Mouse (Mus musculus) CD4-positive, CD25-positive, alpha-beta regulatory T cell (primary cell): ENCODE measurements around the gene 9430015G10Rik. TPM values are rescaled to one million over a fixed set of nuclear protein-coding genes. Genes with fewer than 3 reads are reported as not detected.

ENCODE experiments used
- polyA plus RNA-seq: library from polyadenylated mRNA; unstranded; fragments of 100-300 nt; shearing (Covaris generic); gene quantifications from one replicate; pipeline ENCODE4 v1.2.1, GENCODE M21; 2017

Gene 9430015G10Rik
- 35.3 TPM for polyA plus RNA-seq

GRCm38 (mm10) chr4:156109570-156110331, at the start of gene 9430015G10Rik:
TSS of gene 9430015G10Rik (plus strand) at chr4:156109982.

GRCm38 (mm10) chr4:156130436-156130835, 20.7 kb downstream of the 9430015G10Rik start, which contains the start of gene Rnf223:
TSS of gene Rnf223 (plus strand) at chr4:156130513.

Other genes with a start within 250 kb of the 9430015G10Rik start
- 1.2 TPM for gene Tas1r3, start 246.6 kb upstream of the 9430015G10Rik start, polyA plus RNA-seq
- gene Cptp, start 240.5 kb upstream of the 9430015G10Rik start, polyA plus RNA-seq, result 13.6 TPM
- 118 TPM for gene Ints11, start 240.4 kb upstream of the 9430015G10Rik start, polyA plus RNA-seq
- 37.8 TPM for gene Pusl1, start 218.2 kb upstream of the 9430015G10Rik start, polyA plus RNA-seq
- gene Acap3, start 218.2 kb upstream of the 9430015G10Rik start, polyA plus RNA-seq, result 23.0 TPM
- gene Ube2j2, start 166.2 kb upstream of the 9430015G10Rik start, polyA plus RNA-seq, result 143 TPM
- 16.9 TPM for gene C1qtnf12, start 147.7 kb upstream of the 9430015G10Rik start, polyA plus RNA-seq
- 10.6 TPM for gene B3galt6, start 117.3 kb upstream of the 9430015G10Rik start, polyA plus RNA-seq
- 491 TPM for gene Sdf4, start 117.1 kb upstream of the 9430015G10Rik start, polyA plus RNA-seq
- 804 TPM for gene Tnfrsf4, start 96.1 kb upstream of the 9430015G10Rik start, polyA plus RNA-seq
- 759 TPM for gene Tnfrsf18, start 83.8 kb upstream of the 9430015G10Rik start, polyA plus RNA-seq
- 0.54 TPM for gene Ttll10, start 50.6 kb upstream of the 9430015G10Rik start, polyA plus RNA-seq
- not detected for gene Rnf223, start 20.5 kb downstream of the 9430015G10Rik start, polyA plus RNA-seq
- 4.2 TPM for gene Agrn, start 87.5 kb downstream of the 9430015G10Rik start, polyA plus RNA-seq
- 42.8 TPM for gene Isg15, start 90.8 kb downstream of the 9430015G10Rik start, polyA plus RNA-seq
- 21.8 TPM for gene AW011738, start 93.3 kb downstream of the 9430015G10Rik start, polyA plus RNA-seq
- gene Perm1, start 105.9 kb downstream of the 9430015G10Rik start, polyA plus RNA-seq, result 3.1 TPM
- 40.8 TPM for gene Plekhn1, start 124.9 kb downstream of the 9430015G10Rik start, polyA plus RNA-seq
- gene Noc2l, start 126.0 kb downstream of the 9430015G10Rik start, polyA plus RNA-seq, result 162 TPM
- gene Samd11, start 145.7 kb downstream of the 9430015G10Rik start, polyA plus RNA-seq, result 2.0 TPM
- not detected for gene Vmn2r-ps159, start 221.1 kb downstream of the 9430015G10Rik start, polyA plus RNA-seq